Mouse (Mus musculus): ENCODE measurements around the gene Cnksr3.

Cnksr3 gene

DNA sequence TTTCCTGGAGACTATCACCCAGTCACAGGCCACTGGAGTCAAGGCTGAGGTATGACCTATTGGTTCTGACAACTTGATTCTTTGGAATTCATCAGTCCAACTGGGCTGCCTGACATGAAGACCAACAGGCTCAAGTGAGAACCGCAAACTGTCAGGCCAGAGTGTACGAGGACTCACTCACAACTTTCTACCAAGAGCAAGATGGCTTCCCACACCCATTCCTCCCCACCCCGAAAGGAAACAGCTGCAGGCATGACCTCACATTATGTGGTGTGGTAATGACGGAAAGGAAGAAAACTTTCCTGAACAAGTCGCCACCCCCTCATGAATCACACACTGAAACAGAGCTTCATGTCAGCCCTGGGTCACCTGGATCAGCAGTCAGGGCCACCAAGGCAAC is 66.4 kb downstream of the Cnksr3 start:
- no peak for DNase-seq (ENCODE audit: low read depth)

DNA sequence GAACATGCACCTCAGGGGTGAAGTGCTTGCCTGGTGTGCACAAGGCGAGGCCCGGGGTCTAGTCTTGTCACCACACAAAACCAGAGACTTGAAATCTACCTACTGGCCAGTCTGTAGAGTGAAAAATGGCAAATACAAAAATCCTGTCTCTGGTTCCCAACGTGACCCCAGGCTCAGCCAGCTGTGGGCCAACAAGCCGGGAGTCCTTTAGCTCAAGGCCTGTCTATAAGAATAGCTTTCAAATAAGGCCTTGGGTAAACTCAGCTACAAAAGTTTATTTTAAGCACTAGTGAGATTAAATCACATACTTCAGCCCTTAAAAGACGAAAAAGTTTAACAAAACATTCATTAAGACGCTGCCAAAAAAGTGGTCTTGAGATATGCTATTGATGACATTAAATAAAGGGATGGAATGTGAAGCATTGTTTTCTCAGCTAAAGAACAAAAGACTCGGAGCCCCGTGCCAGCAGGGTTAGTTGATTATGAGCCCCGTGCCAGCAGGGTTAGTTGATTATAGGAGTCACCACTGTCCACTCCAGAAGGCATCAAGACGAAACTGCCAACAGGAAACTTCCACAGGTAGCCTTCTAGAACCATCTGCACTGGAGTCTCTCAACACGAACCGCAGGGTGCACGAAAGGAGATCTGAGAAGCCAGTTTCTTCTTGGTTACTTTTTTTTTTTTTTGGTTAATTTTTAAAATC is 67.8 kb downstream of the Cnksr3 start:
- no peak for DNase-seq (ENCODE audit: low read depth)

DNA sequence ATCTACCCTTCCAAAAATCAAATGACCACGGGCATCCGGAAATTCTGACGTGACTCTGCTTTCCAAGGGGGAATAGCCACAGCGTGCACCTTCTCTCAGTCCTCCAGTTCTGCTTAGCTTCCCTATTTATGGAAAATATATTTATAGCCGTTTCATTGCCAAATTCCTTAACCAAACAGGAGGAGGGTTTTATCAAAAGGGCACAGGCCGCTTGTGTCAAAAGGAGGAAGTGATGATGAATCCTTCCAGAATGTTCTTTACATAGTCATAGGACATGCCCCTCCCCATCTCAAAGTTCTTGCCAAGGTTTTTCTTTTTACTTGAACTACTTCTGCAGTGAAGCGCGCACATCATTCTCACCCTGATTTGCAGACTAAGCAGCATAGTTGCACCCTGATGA is 69.8 kb downstream of the Cnksr3 start:
- no peak for DNase-seq (ENCODE audit: low read depth)

GRCm38 (mm10) chr10:7140282-7140681 is 71.8 kb downstream of the Cnksr3 start:
- DNase-seq (ENCODE audit: low read depth), result no peak

GRCm38 (mm10) chr10:7138049-7138448 is 74.0 kb downstream of the Cnksr3 start:
- no peak for DNase-seq (ENCODE audit: low read depth)

- no peak for DNase-seq (ENCODE audit: low read depth)
Observed at GRCm38 (mm10) chr10:7135751-7136150, 76.3 kb downstream of the Cnksr3 start.

DNA sequence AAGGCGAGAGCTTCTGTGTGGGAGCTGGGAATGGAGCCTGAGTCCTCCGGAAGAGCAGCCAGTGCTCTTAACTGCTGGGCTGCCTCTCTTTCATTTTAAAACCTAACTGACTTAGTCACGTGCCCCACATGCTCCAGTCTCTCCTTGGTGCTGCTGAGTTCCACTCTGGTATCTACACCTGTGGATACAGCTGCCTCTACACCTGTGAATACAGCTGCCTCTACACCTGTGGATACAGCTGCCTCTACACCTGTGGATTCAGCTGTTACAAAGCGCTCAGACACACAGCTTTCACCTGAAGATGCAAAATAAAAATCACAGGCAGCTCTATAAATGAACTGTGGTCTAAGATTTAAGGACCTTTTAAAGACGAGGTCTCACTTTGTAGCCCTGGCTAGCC is 79.0 kb downstream of the Cnksr3 start:
- DNase-seq (ENCODE audit: low read depth), result no peak

- no peak for DNase-seq (ENCODE audit: low read depth)
Observed at GRCm38 (mm10) chr10:7131441-7131840, 80.6 kb downstream of the Cnksr3 start.

DNA sequence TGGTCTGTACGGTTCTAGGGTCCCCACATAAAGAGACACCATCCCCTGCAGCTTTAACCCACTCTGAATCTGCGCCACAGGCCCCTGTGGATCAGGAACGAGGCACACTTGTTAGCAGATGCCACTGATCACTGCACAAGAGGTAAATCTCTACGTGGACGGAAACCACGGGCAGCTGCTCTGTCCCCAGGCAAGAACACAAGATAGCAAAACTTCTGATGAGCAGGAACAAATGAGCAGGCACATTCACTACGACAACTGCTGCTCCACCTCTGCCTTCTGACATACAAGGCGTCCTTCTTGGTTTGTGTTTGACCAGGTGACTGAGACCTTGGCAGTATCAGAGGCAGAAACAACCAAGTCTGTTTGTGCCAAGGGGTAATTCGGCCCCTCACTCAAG is 84.2 kb downstream of the Cnksr3 start:
- no peak for DNase-seq (ENCODE audit: low read depth)

- no peak for DNase-seq (ENCODE audit: low read depth)
Observed at GRCm38 (mm10) chr10:7126882-7127281, 85.2 kb downstream of the Cnksr3 start.

DNA sequence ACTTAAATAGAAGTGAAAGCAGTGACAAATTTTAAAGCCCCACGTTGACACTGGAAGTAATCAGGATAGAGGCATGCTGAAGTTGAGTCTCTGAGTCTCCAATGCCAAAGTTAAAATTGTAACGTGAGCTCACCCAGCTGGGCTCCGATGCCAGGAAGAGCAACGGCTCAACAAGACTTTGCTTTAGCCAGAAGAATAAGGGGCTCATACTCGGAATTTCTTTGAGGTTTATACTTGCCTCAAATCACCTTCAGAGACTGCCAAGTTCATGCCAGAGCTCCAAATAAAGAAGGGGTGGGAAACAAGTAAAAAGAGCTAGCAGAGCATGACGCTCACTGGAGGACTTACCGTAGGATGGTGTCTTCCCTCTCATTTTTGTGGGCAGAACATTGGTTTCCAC is 85.8 kb downstream of the Cnksr3 start:
- DNase-seq (ENCODE audit: low read depth), result no peak

DNA sequence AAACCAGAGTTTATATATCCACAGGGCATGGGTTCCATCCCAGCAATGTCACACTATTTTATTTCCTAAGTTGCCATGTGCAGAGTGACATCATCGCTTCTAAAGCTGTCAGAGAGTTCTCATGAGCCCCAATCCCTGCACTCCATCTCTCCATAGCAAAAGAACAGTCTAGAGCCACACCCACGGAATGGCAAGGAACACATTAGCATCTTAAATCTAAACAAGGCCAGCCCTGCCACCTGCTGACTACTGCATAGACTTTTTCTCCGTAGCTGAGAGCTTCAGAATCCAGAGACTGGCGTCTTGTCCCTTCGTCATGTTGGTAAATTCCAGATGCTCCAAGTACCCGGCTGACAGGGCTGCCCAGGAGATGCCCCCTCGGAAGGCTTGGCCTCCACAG is 87.0 kb downstream of the Cnksr3 start:
- DNase-seq (ENCODE audit: low read depth), result no peak

GRCm38 (mm10) chr10:7122294-7122693 is 89.7 kb downstream of the Cnksr3 start:
- no peak for DNase-seq (ENCODE audit: low read depth)

DNA sequence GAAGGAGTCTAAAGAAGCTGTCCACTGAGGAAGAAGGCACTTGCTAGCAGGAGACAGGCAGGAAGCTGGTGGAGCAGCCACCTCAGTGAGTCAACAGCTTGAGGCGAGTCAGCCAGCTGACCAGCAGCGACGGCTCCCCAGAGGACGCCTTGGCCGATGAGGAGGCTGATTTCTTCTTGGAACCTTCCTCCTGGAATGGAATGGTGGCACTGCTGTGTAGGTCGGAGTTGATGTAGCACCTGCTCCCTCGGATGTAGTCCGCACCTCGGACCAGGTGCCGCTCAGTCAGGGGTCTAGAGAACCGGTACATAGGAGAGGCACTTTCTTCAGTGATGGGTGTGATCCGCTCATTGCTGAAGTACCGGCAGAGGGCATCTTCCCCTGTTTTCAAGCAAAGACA is 91.8 kb downstream of the Cnksr3 start:
- DNase-seq (ENCODE audit: low read depth), result no peak

DNA sequence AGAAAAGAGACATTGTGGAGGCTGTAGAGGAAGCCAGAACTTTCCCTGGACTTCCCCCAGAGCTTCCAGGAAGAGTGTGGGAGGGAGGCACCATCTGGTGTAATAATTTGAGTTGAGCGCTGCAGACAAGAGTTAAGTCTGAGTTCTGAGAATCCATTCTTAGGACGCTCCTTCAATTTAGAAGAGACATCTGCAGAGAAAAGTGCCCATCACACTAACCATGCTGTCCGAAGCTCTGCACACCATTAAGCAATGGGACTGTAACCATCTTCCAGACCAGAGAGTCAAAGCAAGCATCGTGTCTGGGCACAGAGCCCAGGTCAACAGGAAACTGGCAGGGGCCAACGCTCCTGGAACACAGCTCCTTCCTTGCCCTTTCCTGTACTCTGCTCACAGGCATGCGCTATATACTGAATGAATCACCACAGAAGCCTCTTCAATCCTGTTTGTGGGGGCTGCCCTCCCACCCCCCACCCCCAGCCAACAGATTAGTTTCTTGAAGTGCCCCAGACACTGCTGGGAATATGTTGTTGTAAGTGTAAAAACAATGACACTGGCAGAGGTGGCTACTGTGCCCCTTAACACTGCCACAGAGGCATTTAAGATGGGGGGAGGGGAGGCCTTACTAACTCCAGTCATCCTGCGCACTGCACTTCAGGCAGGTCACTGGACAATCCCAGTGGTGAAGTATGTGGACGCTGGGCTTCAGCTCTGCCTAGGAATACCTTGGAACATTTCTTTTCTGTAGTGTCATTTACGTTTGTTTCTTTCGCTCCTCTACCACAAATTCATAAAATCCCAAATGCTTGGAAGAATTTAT is 93.6 kb downstream of the Cnksr3 start:
- DNase-seq (ENCODE audit: low read depth), result no peak

GRCm38 (mm10) chr10:7117785-7118184 is 94.3 kb downstream of the Cnksr3 start:
- no peak for DNase-seq (ENCODE audit: low read depth)

GRCm38 (mm10) chr10:7114796-7115195 is 97.2 kb downstream of the Cnksr3 start:
- no peak for DNase-seq (ENCODE audit: low read depth)

GRCm38 (mm10) chr10:7113747-7114146 is 98.3 kb downstream of the Cnksr3 start:
- DNase-seq (ENCODE audit: low read depth), result no peak

GRCm38 (mm10) chr10:7113144-7113543 is 98.9 kb downstream of the Cnksr3 start:
- DNase-seq (ENCODE audit: low read depth), result no peak

- no peak for DNase-seq (ENCODE audit: low read depth)
Observed at GRCm38 (mm10) chr10:7111462-7112000, 100.5 kb downstream of the Cnksr3 start.

DNA sequence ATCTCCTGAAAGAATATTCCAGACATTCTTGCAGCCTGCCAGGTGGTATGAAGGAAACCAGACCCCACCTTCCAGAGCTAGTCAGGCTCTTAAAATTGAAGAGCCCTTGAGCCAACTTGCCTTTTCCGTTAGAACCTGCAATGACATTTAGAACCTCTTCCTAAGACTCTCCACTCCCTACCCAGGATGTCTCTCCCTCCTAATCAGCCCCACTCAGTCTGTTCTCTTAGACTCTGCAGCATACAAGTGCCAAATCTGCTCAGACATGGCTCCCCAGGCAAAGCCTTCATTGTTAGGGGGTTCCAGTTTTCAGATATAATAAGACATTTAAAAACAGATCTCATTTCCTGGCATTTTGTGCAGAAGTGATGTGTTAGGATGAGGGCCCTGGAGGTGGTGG is 108.2 kb downstream of the Cnksr3 start:
- no peak for DNase-seq (ENCODE audit: low read depth)

DNA sequence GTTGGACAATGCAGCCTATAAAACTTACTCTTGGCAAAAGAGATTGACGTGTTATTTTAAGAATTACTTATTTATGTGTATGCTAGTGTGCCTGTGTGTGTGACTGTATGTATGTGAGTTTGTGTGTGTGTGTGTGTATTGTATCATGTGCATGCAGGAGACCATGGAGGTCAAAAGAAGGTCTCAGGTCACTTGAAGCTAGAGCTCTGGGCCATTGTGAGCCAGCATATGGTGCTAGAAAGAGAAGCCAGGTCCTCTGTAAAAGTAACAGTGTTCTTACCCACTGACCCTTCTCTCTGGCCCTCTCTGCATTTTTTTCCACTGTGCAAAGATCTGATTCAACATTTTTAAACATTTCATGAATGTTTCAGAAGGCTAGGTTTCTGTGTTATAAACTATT is 134.1 kb downstream of the Cnksr3 start:
- DNase-seq (ENCODE audit: low read depth), result no peak

GRCm38 (mm10) chr10:7077389-7077808 is 134.6 kb downstream of the Cnksr3 start:
- no peak for DNase-seq (ENCODE audit: low read depth)

Measured in naive thymus-derived CD4-positive, alpha-beta T cell, adult 2 months (primary cell).